Mouse (Mus musculus) kidney, adult 2 months (tissue): ENCODE measurements around the gene Frem1. TPM values are rescaled to one million over a fixed set of nuclear protein-coding genes. Genes with fewer than 3 reads are reported as not detected.
A peak's percentile ranks its signal among the peaks of the same experiment; 100 is the strongest.

Source experiments
- DNase-seq: peaks from one replicate; pipeline ENCODE4 v3.0.0; 2021
- H3K27ac ChIP-seq: fragments of 200-500 bp; 2 replicates; pipeline ENCODE4 v1.5.1; 2012; ENCODE audit warnings: low read depth, low read length, control low read depth, inconsistent platforms; ENCODE audit not compliant: insufficient read depth
- H3K27me3 ChIP-seq: fragments of 200-500 bp; replicated peaks from 2 replicates; pipeline ENCODE4 v1.6.1; 2012; ENCODE audit warnings: mild to moderate bottlenecking, moderate library complexity, low read length, inconsistent platforms; ENCODE audit not compliant: control insufficient read depth, insufficient read depth
- H3K36me3 ChIP-seq: fragments of 200-500 bp; 2 replicates; pipeline ENCODE4 v1.6.1; 2012; ENCODE audit warnings: mild to moderate bottlenecking, moderate library complexity, low read length, inconsistent platforms; ENCODE audit not compliant: control insufficient read depth, insufficient read depth
- H3K4me1 ChIP-seq: fragments of 200-500 bp; 2 replicates; pipeline ENCODE4 v1.6.1; 2011; ENCODE audit warnings: low read length; ENCODE audit not compliant: control insufficient read depth, insufficient read depth
- H3K4me3 ChIP-seq: fragments of 200-500 bp; 2 replicates; pipeline ENCODE4 v1.5.1; 2011; ENCODE audit warnings: mild to moderate bottlenecking, low read depth, low read length, control low read depth; ENCODE audit not compliant: insufficient read depth
- CTCF ChIP-seq: fragments of 200-500 bp; conservative IDR thresholded peaks from 2 replicates; pipeline ENCODE4 v1.5.1; 2011; ENCODE audit warnings: low read depth, mild to moderate bottlenecking, control low read depth, low read length, moderate library complexity, mixed read lengths; ENCODE audit not compliant: insufficient read depth, insufficient read length
- POLR2A ChIP-seq: fragments of 200-500 bp; IDR thresholded peaks from one replicate; pipeline ENCODE4 v1.6.1; 2011; ENCODE audit warnings: low read depth, low read length, control low read depth
- WGBS: fragments of 180-500 bp; shearing (Covaris S2); methylation state at CpG from one replicate; pipeline ENCODE4 v1.1.7; 2018; 5-methylcytosine and 5-hydroxymethylcytosine counted together
- polyA plus RNA-seq: library from polyadenylated mRNA; depleted of rRNA; stranded (reverse); fragments of >200 nt; gene quantifications from 2 replicates; pipeline ENCODE4 v1.2.3, GENCODE M21; 2012

Gene Frem1
- polyA plus RNA-seq, 1 experiment: 4.6 TPM

- no peaks in the 10 kb centered on the region for H3K36me3 ChIP-seq
- TF ChIP-seq CTCF (no peak), POLR2A (no peak)
- no peaks in the 10 kb centered on the region for H3K4me1 ChIP-seq
- H3K27ac ChIP-seq: no peak overlapping the region
- H3K27me3 ChIP-seq: no peaks in the 10 kb centered on the region
- no peak for DNase-seq
- WGBS: 64% methylated on average over 2 of the region's 2 CpGs
- H3K4me3 ChIP-seq: no peak overlapping the region
Observed at GRCm38 (mm10) chr4:83061564-83061963, 9.4 kb upstream of the Frem1 start.

GRCm38 (mm10) chr4:83058617-83059016, 6.5 kb upstream of the Frem1 start:
- Histone ChIP-seq H3K36me3 (no peaks in the 10 kb centered on the region), H3K4me3 (no peak overlapping the region), H3K27ac (no peak overlapping the region), H3K27me3 (no peaks in the 10 kb centered on the region), H3K4me1 (no peaks in the 10 kb centered on the region)
- 87% methylated on average over 2 of the region's 2 CpGs for WGBS
- TF ChIP-seq CTCF (no peak), POLR2A (no peak)
- DNase-seq: no peak

GRCm38 (mm10) chr4:83058182-83058581, 6.0 kb upstream of the Frem1 start:
- Histone ChIP-seq H3K4me3 (no peak overlapping the region), H3K27me3 (no peaks in the 10 kb centered on the region), H3K36me3 (no peaks in the 10 kb centered on the region), H3K27ac (no peak overlapping the region), H3K4me1 (no peaks in the 10 kb centered on the region)
- DNase-seq: no peak
- TF ChIP-seq CTCF (no peak), POLR2A (no peak)
- 45% methylated on average over 2 of the region's 2 CpGs for WGBS

- no peak for TF ChIP-seq POLR2A
- TF ChIP-seq CTCF: no peak
- 90% methylated on average over 6 of the region's 6 CpGs for WGBS
- H3K4me1 ChIP-seq: no peaks in the 10 kb centered on the region
- H3K36me3 ChIP-seq: no peaks in the 10 kb centered on the region
- no peak for DNase-seq
- H3K27ac ChIP-seq: no peak overlapping the region
- H3K27me3 ChIP-seq: no peaks in the 10 kb centered on the region
- H3K4me3 ChIP-seq: no peak overlapping the region
Observed at GRCm38 (mm10) chr4:83056496-83056895, 4.4 kb upstream of the Frem1 start.

DNA sequence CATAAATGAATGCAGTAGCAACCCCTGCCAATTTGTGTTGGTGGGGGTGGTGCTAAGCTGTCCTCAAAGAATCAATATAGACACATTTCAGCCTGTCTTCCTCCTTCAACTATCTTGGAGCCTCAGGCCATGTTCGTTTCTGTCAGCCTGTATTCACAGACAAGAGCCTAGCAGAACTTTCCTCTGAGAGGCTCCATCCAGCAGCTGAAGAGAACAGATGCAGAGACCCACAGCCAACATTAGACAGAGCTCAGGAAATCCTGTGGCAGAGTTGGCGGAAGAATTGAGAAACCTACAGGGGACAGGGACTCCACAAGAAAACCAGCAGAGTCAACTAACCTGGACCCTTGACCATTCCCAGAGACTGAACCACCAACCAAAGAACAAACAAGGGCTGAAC, 3.3 kb upstream of the Frem1 start:
- H3K36me3 ChIP-seq: no peaks in the 10 kb centered on the region
- H3K27me3 ChIP-seq: no peaks in the 10 kb centered on the region
- DNase-seq: no peak
- H3K4me1 ChIP-seq: no peaks in the 10 kb centered on the region
- no peak overlapping the region for H3K4me3 ChIP-seq
- no peak for TF ChIP-seq CTCF
- no peak for TF ChIP-seq POLR2A
- 73% methylated on average over 2 of the region's 2 CpGs for WGBS
- no peak overlapping the region for H3K27ac ChIP-seq

GRCm38 (mm10) chr4:83053206-83053605, 1.1 kb upstream of the Frem1 start:
- H3K36me3 ChIP-seq: no peaks in the 10 kb centered on the region
- H3K27me3 ChIP-seq: no peaks in the 10 kb centered on the region
- H3K4me1 ChIP-seq: no peaks in the 10 kb centered on the region
- TF ChIP-seq CTCF (no peak), POLR2A (no peak)
- H3K4me3 ChIP-seq: no peak overlapping the region
- 87% methylated on average over 8 of the region's 8 CpGs for WGBS
- no peak overlapping the region for H3K27ac ChIP-seq
- DNase-seq: no peak

- Histone ChIP-seq H3K4me3 (peak overlapping the region; percentile 41), H3K4me1 (no peaks in the 10 kb centered on the region), H3K36me3 (no peaks in the 10 kb centered on the region), H3K27ac (no peak overlapping the region), H3K27me3 (no peaks in the 10 kb centered on the region)
- no peak for TF ChIP-seq POLR2A
- TF ChIP-seq CTCF: no peak
- WGBS: 30% methylated on average over 8 of the region's 8 CpGs
- no peak for DNase-seq
Observed at GRCm38 (mm10) chr4:83051176-83051575, 963 bp downstream of the Frem1 start.

DNA sequence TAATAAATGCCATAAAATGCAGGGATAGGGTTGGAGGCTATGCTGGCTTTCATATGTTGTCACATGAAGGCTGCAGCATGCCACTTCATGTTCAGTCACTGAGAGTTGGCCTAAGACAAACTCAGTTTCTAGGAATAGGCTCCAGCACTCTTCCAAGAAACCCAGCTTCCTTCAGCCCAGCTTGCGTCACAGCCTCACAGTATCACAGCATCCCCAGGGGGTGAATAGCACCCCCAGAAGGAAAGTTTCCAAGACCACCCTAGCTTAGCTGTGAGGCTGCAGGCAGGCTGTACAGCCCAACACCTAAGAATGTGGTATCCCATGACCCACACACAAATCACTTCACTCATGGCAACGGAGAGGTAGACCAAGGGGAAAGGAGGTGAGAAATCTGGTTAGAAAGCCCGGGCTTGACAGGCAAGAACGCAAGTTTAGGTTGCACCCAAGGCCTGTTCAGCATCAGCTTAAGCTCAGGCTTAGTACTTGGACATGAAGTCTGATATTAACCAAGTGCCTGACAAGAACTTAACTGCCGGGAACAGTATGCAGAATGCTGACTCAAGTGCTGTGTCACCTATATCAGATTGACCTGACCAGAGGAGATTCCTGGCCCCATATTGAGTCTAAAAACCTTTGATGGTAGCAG, 1.9 kb downstream of the Frem1 start:
- WGBS: 54% methylated on average over 5 of the region's 5 CpGs
- no peak for TF ChIP-seq CTCF
- no peak for TF ChIP-seq POLR2A
- DNase-seq: peak; percentile 14
- Histone ChIP-seq H3K4me3 (peak overlapping the region; percentile 29; the same call in 1 of the 2 replicates), H3K4me1 (no peaks in the 10 kb centered on the region), H3K27ac (no peak overlapping the region), H3K27me3 (no peaks in the 10 kb centered on the region), H3K36me3 (no peaks in the 10 kb centered on the region)
